Mouse (Mus musculus): ENCODE results near the gene Rtl3. TPM values are rescaled to one million over a fixed set of nuclear protein-coding genes. Genes with fewer than 3 reads are reported as not detected.

Rtl3 gene
- polyA plus RNA-seq, 1 experiment from 2014 or later: 19.3 TPM

GRCm38 (mm10) chrX:106804387-106804786 lies 36.1 kb downstream of the Rtl3 start:
- Histone ChIP-seq H3K9me3 (replicated peaks; ENCODE audit: control insufficient read depth, low read length) (no peaks in the 10 kb centered on the region), H3K27me3 (ENCODE audit: control insufficient read depth, insufficient read depth, low read length) (no peaks in the 10 kb centered on the region), H3K9ac (replicated peaks; ENCODE audit: low read length) (no peak overlapping the region), H3K36me3 (replicated peaks; ENCODE audit: control insufficient read depth, insufficient read depth, low read depth, low read length) (no peaks in the 10 kb centered on the region), H3K27ac (replicated peaks; ENCODE audit: low read depth, low read length) (no peak overlapping the region), H3K4me1 (ENCODE audit: control insufficient read depth, insufficient read depth, low read length) (no peaks in the 10 kb centered on the region), H3K4me2 (ENCODE audit: low read depth, low read length) (no peak overlapping the region), H3K4me3 (ENCODE audit: low read depth, low read length) (no peak overlapping the region)
- DNase-seq (ENCODE audit: low spot score) (no peak), ATAC-seq (replicated peaks; ENCODE audit: insufficient number of reproducible peaks, low FRiP score, low TSS enrichment, low read depth) (no peak)
- 76% methylated on average over 2 of the region's 2 CpGs for WGBS

DNA sequence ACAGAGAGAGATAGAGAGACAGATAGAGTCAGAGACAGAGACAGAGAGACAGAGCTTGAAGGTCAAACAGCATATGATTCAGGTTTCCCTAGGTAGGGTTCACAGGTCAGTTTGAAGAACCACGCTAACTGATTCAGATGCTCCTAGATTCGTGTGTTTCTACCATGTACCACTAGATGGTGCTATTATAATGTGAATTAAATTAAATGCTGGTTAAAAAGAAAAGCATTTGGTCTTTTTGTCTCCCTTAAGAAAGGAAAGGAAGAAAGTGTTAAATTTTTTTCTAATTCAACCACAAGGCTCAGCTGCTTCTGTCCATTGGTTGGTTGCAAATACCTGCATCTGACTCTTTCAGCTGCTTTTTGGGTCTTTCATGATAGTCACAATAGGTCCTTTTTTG lies 45.8 kb downstream of the Rtl3 start:
- Histone ChIP-seq H3K27me3 (ENCODE audit: control insufficient read depth, insufficient read depth, low read length) (no peaks in the 10 kb centered on the region), H3K4me2 (ENCODE audit: low read depth, low read length) (no peak overlapping the region), H3K27ac (replicated peaks; ENCODE audit: low read depth, low read length) (no peak overlapping the region), H3K9ac (replicated peaks; ENCODE audit: low read length) (no peak overlapping the region), H3K4me1 (ENCODE audit: control insufficient read depth, insufficient read depth, low read length) (no peaks in the 10 kb centered on the region), H3K9me3 (replicated peaks; ENCODE audit: control insufficient read depth, low read length) (no peaks in the 10 kb centered on the region), H3K36me3 (replicated peaks; ENCODE audit: control insufficient read depth, insufficient read depth, low read depth, low read length) (no peaks in the 10 kb centered on the region), H3K4me3 (ENCODE audit: low read depth, low read length) (no peak overlapping the region)
- 5% methylated on average over 2 of the region's 2 CpGs for WGBS
- DNase-seq (ENCODE audit: low spot score) (peak; percentile 59), ATAC-seq (replicated peaks; ENCODE audit: insufficient number of reproducible peaks, low FRiP score, low TSS enrichment, low read depth) (no peak)

Other genes with a start within 250 kb of the Rtl3 start
- gene Cysltr1, start 237.0 kb downstream of the Rtl3 start, polyA plus RNA-seq (2014; fragmentation: Nextera tagmentation; extraction: Ambion mirVana): 1.1 and 1.9 TPM in 2 replicates
- 27.0 and 29.4 TPM in 2 replicates for gene Lpar4, start 80.0 kb upstream of the Rtl3 start, polyA plus RNA-seq (2014; fragmentation: Nextera tagmentation; extraction: Ambion mirVana)
- gene P2ry10, start 247.8 kb upstream of the Rtl3 start, polyA plus RNA-seq (2014; fragmentation: Nextera tagmentation; extraction: Ambion mirVana): 0.07 TPM in 1 of 2 replicates, not detected in the other

Measured in embryonic facial prominence, embryonic 11.5 days (tissue).